Mouse (Mus musculus) layer of hippocampus, adult 9-10 months (tissue): ENCODE measurements around the gene Rps28.
"Not testable (repeated sequence)": the region's sequence is repeated elsewhere in the genome, so short reads cannot be mapped to it uniquely, and the experiment has no call there.

Source experiments
- DNase-seq: peaks from one replicate; pipeline ENCODE4 v3.0.0; 2022; ENCODE audit warnings: low spot score

Gene Rps28

GRCm38 (mm10) chr17:33824084-33824996 is at the start of gene Rps28, which contains the start of gene Ndufa7:
Gene Rps28 (minus strand): TSS chr17:33824562.
Gene Ndufa7 (plus strand): TSS chr17:33824572.
- DNase-seq: peak; percentile 97

GRCm38 (mm10) chr17:33873537-33873936 is 49.2 kb upstream of the Rps28 start, which contains the start of gene Gm7029:
Gene Gm7029 (plus strand): TSS chr17:33873837.
- not testable (repeated sequence) for DNase-seq

- DNase-seq: peak; percentile 53
Measured at GRCm38 (mm10) chr17:33865330-33866030, 41.1 kb upstream of the Rps28 start.

GRCm38 (mm10) chr17:33857816-33858215 is 33.5 kb upstream of the Rps28 start:
- DNase-seq: no peak

GRCm38 (mm10) chr17:33851331-33851730 is 27.0 kb upstream of the Rps28 start:
- DNase-seq: no peak

GRCm38 (mm10) chr17:33848139-33848538 is 23.8 kb upstream of the Rps28 start:
- no peak for DNase-seq

- DNase-seq: no peak
Measured at GRCm38 (mm10) chr17:33844196-33844595, 19.8 kb upstream of the Rps28 start.

- DNase-seq: peak; percentile 86
Measured at GRCm38 (mm10) chr17:33842966-33843795, 18.8 kb upstream of the Rps28 start, which contains the start of gene Cd320. Gene Cd320 (plus strand): TSS chr17:33843091.

- no peak for DNase-seq
Measured at GRCm38 (mm10) chr17:33829561-33829960, 5.2 kb upstream of the Rps28 start.

- DNase-seq: no peak
Measured at GRCm38 (mm10) chr17:33828892-33829291, 4.5 kb upstream of the Rps28 start.

- DNase-seq: peak; percentile 55
Measured at GRCm38 (mm10) chr17:33826850-33827249, 2.5 kb upstream of the Rps28 start.

- no peak for DNase-seq
Measured at GRCm38 (mm10) chr17:33825462-33825861, 1.1 kb upstream of the Rps28 start.

- not testable (repeated sequence) for DNase-seq
Measured at GRCm38 (mm10) chr17:33824997-33825330, 602 bp upstream of the Rps28 start.

GRCm38 (mm10) chr17:33823171-33823570 is 1.2 kb downstream of the Rps28 start:
- not testable (repeated sequence) for DNase-seq

- DNase-seq: no peak
Measured at GRCm38 (mm10) chr17:33822436-33822959, 1.9 kb downstream of the Rps28 start.

GRCm38 (mm10) chr17:33817969-33818643 is 6.3 kb downstream of the Rps28 start:
- no peak for DNase-seq

GRCm38 (mm10) chr17:33817184-33817968 is 7.0 kb downstream of the Rps28 start:
- DNase-seq: peak; percentile 55

GRCm38 (mm10) chr17:33816612-33817011 is 7.8 kb downstream of the Rps28 start:
- DNase-seq: no peak

GRCm38 (mm10) chr17:33815399-33815798 is 9.0 kb downstream of the Rps28 start:
- DNase-seq: no peak

- DNase-seq: no peak
Measured at GRCm38 (mm10) chr17:33812990-33813389, 11.4 kb downstream of the Rps28 start.
